Mouse (Mus musculus) right cerebral cortex, postnatal 14 days (tissue): ENCODE results near the gene Tgif2lx2.
"Not testable (repeated sequence)": the region's sequence is repeated elsewhere in the genome, so short reads cannot be mapped to it uniquely, and the experiment has no call there.

Experiments used
- DNase-seq: peaks from one replicate; pipeline ENCODE4 v3.0.0; 2022

Tgif2lx2 gene

GRCm38 (mm10) chrX:118426927-118427326 lies at the start of gene Tgif2lx2:
Gene Tgif2lx2 (plus strand): TSS chrX:118427227.
- DNase-seq = not testable (repeated sequence)
